Mouse (Mus musculus) small intestine, adult 2 months (tissue): Measurements from ENCODE around the gene Iqschfp.

Source experiments
- CTCF ChIP-seq: fragments of 200-500 bp; IDR thresholded peaks from 2 replicates; pipeline ENCODE4 v1.5.1; 2012; ENCODE audit warnings: low read depth, mild to moderate bottlenecking, control low read depth, inconsistent platforms, low read length, moderate library complexity, mixed read lengths; ENCODE audit not compliant: insufficient replicate concordance, insufficient read length; ENCODE audit errors: extremely low read depth
- POLR2A ChIP-seq: fragments of 200-500 bp; IDR thresholded peaks from 2 replicates; pipeline ENCODE4 v1.6.1; 2012; ENCODE audit warnings: low read depth, mild to moderate bottlenecking, control low read depth, inconsistent platforms, low read length, moderate library complexity

- TF ChIP-seq CTCF = no peak
- TF ChIP-seq POLR2A = no peak
These were observed 673.1 kb downstream of the Iqschfp start for GRCm38 (mm10) chr3:68564978-68565674.
